Mouse (Mus musculus) ES-E14 (cell line): ENCODE measurements around the gene R3hdm2. TPM values are rescaled to one million over a fixed set of nuclear protein-coding genes. Genes with fewer than 3 reads are reported as not detected.

ENCODE experiments used
- DNase-seq: peaks from one replicate; pipeline ENCODE4 v3.0.0-alpha.2; 2013; ENCODE audit warnings: low read depth, low spot score
- H3K27ac ChIP-seq: 2 replicates; pipeline ENCODE4 v1.5.1; 2012; ENCODE audit warnings: low read depth, mild to moderate bottlenecking, low read length, moderate library complexity, mixed read lengths; ENCODE audit not compliant: poor library complexity, insufficient read depth, severe bottlenecking
- H3K36me3 ChIP-seq: 2 replicates; pipeline ENCODE4 v1.6.1; 2012; ENCODE audit warnings: mild to moderate bottlenecking, low read length, moderate library complexity, mixed read lengths; ENCODE audit not compliant: control insufficient read depth, poor library complexity, insufficient read depth, severe bottlenecking
- H3K4me1 ChIP-seq, 2 experiments: fragments of 150-350 bp in 1 of 2; sonication (generic) in 1 of 2; 2 replicates each; pipeline ENCODE4 v1.6.1; 2012; ENCODE audit warnings: low read length in 2 of 2, mild to moderate bottlenecking in 1 of 2, mixed read lengths in 1 of 2; ENCODE audit not compliant: control insufficient read depth in 2 of 2, insufficient read depth in 2 of 2, poor library complexity in 1 of 2
- H3K4me3 ChIP-seq, 2 experiments: fragments of 150-350 bp in 1 of 2; sonication (generic) in 1 of 2; 2 replicates each; pipeline ENCODE4 v1.5.1; 2012; ENCODE audit warnings: low read length in 2 of 2, low read depth in 1 of 2, mild to moderate bottlenecking in 1 of 2, mixed read lengths in 1 of 2; ENCODE audit not compliant: insufficient read depth in 1 of 2, poor library complexity in 1 of 2, severe bottlenecking in 1 of 2
- H3K9ac ChIP-seq: 2 replicates; pipeline ENCODE4 v1.6.1; 2012; ENCODE audit warnings: low read depth, mild to moderate bottlenecking, low read length, mixed read lengths; ENCODE audit not compliant: poor library complexity, insufficient read depth, severe bottlenecking
- H3K9me3 ChIP-seq: fragments of 150-350 bp; sonication (generic); 2 replicates; pipeline ENCODE4 v1.6.1; 2012; ENCODE audit warnings: low read depth, mild to moderate bottlenecking, low read length; ENCODE audit not compliant: control insufficient read depth, insufficient read depth
- CHD2 ChIP-seq: IDR thresholded peaks from 2 replicates; pipeline ENCODE4 v1.6.1; 2014; ENCODE audit warnings: mild to moderate bottlenecking, low read depth, low read length, inconsistent platforms
- HCFC1 ChIP-seq: IDR thresholded peaks from 2 replicates; pipeline ENCODE4 v1.6.1; 2012; ENCODE audit warnings: low read length, inconsistent platforms, borderline replicate concordance; ENCODE audit not compliant: insufficient read depth
- MAFK ChIP-seq: IDR thresholded peaks from 2 replicates; pipeline ENCODE4 v1.6.1; 2014; ENCODE audit warnings: mild to moderate bottlenecking, low read depth, low read length, inconsistent platforms; ENCODE audit not compliant: insufficient read depth
- ZC3H11A ChIP-seq: IDR thresholded peaks from 2 replicates; pipeline ENCODE4 v1.6.1; 2012; ENCODE audit warnings: low read depth, mild to moderate bottlenecking, inconsistent platforms, low read length, borderline replicate concordance
- ZNF384 ChIP-seq: IDR thresholded peaks from 2 replicates; pipeline ENCODE4 v1.6.1; 2012; ENCODE audit warnings: low read depth, low read length, inconsistent platforms
- in situ Hi-C, 2 experiments: fragments of 600-800 bp; cut with MboI; formaldehyde crosslinking; loops; one replicate each; pipeline ENCODE4 v1.15.1; 2025; ENCODE audit warnings: low sequenced_read_pairs in 2 of 2, inconsistent platforms in 1 of 2; ENCODE audit not compliant: unreplicated experiment in 2 of 2
- total RNA-seq: library from RNA; depleted of rRNA; stranded (reverse); fragments of 300-350 nt; gene quantifications from 2 replicates; pipeline ENCODE4 v1.2.3, GENCODE M21; 2012

The R3hdm2 gene
- total RNA-seq, 1 experiment: 25.5 TPM

GRCm38 (mm10) chr10:127519903-127520713, 140.0 kb downstream of the R3hdm2 start:
- Histone ChIP-seq H3K4me1 (peaks cover 7 to 50% of the 10 kb centered on the region in 2 experiments; a peak in 3 of 4 replicates), H3K36me3 (peaks cover 41% of the 10 kb centered on the region), H3K4me3 (peak overlapping the region; percentile 58 to 94), H3K9me3 (no peaks in the 10 kb centered on the region), H3K27ac (no peak overlapping the region), H3K9ac (peak overlapping the region; percentile 9; the same call in 1 of the 2 replicates)
- TF ChIP-seq ZC3H11A (no peak), CHD2 (no peak), HCFC1 (no peak), MAFK (no peak), ZNF384 (no peak)
- DNase-seq: no peak
- in situ Hi-C loops: no loop called here

- no peak overlapping the region for H3K27ac ChIP-seq
- H3K4me3 ChIP-seq: peak overlapping the region; percentile 58 to 94
- in situ Hi-C loops: no loop called here
- peak overlapping the region; percentile 97; the same call in 1 of the 2 replicates for H3K9ac ChIP-seq
- no peak for DNase-seq
- no peaks in the 10 kb centered on the region for H3K9me3 ChIP-seq
- peaks cover 7 to 45% of the 10 kb centered on the region in 2 experiments; a peak in 3 of 4 replicates for H3K4me1 ChIP-seq
- no peak for TF ChIP-seq ZC3H11A
- TF ChIP-seq MAFK: no peak
- TF ChIP-seq HCFC1: no peak
- H3K36me3 ChIP-seq: peaks cover 41% of the 10 kb centered on the region
Measured at GRCm38 (mm10) chr10:127520714-127521357, 140.7 kb downstream of the R3hdm2 start.

GRCm38 (mm10) chr10:127521611-127522080, 141.5 kb downstream of the R3hdm2 start:
- TF ChIP-seq CHD2: no peak
- no peak for TF ChIP-seq HCFC1
- no peak for TF ChIP-seq MAFK
- peaks cover 7 to 40% of the 10 kb centered on the region in 2 experiments; a peak in 3 of 4 replicates for H3K4me1 ChIP-seq
- DNase-seq: no peak
- H3K4me3 ChIP-seq: peak overlapping the region; percentile 58 to 94
- no peaks in the 10 kb centered on the region for H3K9me3 ChIP-seq
- peak overlapping the region; percentile 42; the same call in 1 of the 2 replicates for H3K27ac ChIP-seq
- in situ Hi-C loops: no loop called here
- peaks cover 41% of the 10 kb centered on the region for H3K36me3 ChIP-seq
- H3K9ac ChIP-seq: peak overlapping the region; percentile 97

- H3K36me3 ChIP-seq: peaks cover 37% of the 10 kb centered on the region
- peak within 1 kb of the TSS; percentile 97 for H3K9ac ChIP-seq
- peak within 1 kb of the TSS; percentile 58 to 94 for H3K4me3 ChIP-seq
- TF ChIP-seq MAFK: no peak
- no peak; the same call in 1 of the 2 replicates for TF ChIP-seq CHD2
- TF ChIP-seq HCFC1: peak; percentile 96
- TF ChIP-seq ZNF384: peak; percentile 81
- TF ChIP-seq ZC3H11A: no peak
- H3K9me3 ChIP-seq: no peaks in the 10 kb centered on the region
- peaks cover 7 to 40% of the 10 kb centered on the region in 2 experiments; a peak in 3 of 4 replicates for H3K4me1 ChIP-seq
- in situ Hi-C loops: no loop called here
- peak within 1 kb of the TSS; percentile 42; the same call in 1 of the 2 replicates for H3K27ac ChIP-seq
- peak; percentile 96 for DNase-seq
Measured at GRCm38 (mm10) chr10:127522088-127522581, 142.0 kb downstream of the R3hdm2 start, which contains the start of gene Shmt2. Gene Shmt2 (minus strand): TSS chr10:127522444.
